Mouse (Mus musculus) MEL (cell line): ENCODE measurements at regions not wholly inside any gene's neighbourhood (a gene's known extent, or its start where the extent isn't known, plus 50 kb on each side); places are given as distances from the start of the nearest gene placed in this dataset.

ENCODE experiments used
- CTCF ChIP-seq, 3 experiments: IDR thresholded peaks in 2 of 3; conservative IDR thresholded peaks in 1 of 3; 2 replicates each; pipeline ENCODE4 v1.5.1; 2011 to 2012; ENCODE audit warnings: low read length in 3 of 3, low read depth in 2 of 3, mild to moderate bottlenecking in 2 of 3, improper control_type of control experiment in 1 of 3, inconsistent platforms in 1 of 3, mixed read lengths in 1 of 3, moderate library complexity in 1 of 3; ENCODE audit not compliant: control insufficient read depth in 1 of 3, insufficient read depth in 1 of 3, poor library complexity in 1 of 3, severe bottlenecking in 1 of 3
- EP300 ChIP-seq, 2 experiments: IDR thresholded peaks; 2 replicates each; pipeline ENCODE4 v1.6.1; 2011; ENCODE audit warnings: improper control_type of control experiment in 2 of 2, low read length in 2 of 2, low read depth in 1 of 2, mild to moderate bottlenecking in 1 of 2
- MAX ChIP-seq: IDR thresholded peaks from 2 replicates; pipeline ENCODE4 v1.6.1; 2011; ENCODE audit warnings: low read length, improper control_type of control experiment
- POLR2A ChIP-seq, 2 experiments: IDR thresholded peaks; 2 replicates each; pipeline ENCODE4 v1.6.1; 2011 to 2012; ENCODE audit warnings: low read length in 2 of 2, mild to moderate bottlenecking in 2 of 2, control low read depth in 1 of 2, improper control_type of control experiment in 1 of 2, low read depth in 1 of 2, moderate library complexity in 1 of 2; ENCODE audit not compliant: control insufficient read depth in 1 of 2, insufficient read depth in 1 of 2, poor library complexity in 1 of 2
- RAD21 ChIP-seq: IDR thresholded peaks from 2 replicates; pipeline ENCODE4 v1.6.1; 2011; ENCODE audit warnings: mild to moderate bottlenecking, low read depth, low read length, improper control_type of control experiment

DNA sequence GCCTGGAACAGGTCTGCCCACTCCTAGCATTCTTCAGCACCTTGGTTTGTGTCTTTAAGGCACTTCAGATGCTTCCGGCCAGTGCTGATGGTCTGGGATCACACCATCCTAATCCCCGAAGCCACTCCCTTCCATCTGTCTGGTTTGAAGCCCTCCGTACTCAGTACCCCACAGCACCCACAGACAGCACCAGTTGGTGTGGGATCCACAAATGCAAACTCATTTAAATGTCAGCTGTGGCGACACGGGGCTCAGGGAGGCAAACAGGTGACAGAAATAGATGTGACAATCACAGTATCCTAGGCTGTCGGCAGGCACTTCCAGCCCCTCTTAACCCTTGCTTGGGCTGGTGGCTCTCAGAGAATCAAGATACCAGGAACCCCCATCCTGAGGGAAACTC lies 74.7 kb downstream of the Lsm3 start:
- TF ChIP-seq EP300 (IDR thresholded peaks at IDR 0.05; ENCODE audit: low read depth in 1 of 2, low read length in 2 of 2), result no peak
- no peak for TF ChIP-seq POLR2A (IDR thresholded peaks at IDR 0.05; ENCODE audit: control insufficient read depth in 1 of 2, insufficient read depth in 1 of 2, low read depth in 1 of 2, low read length in 2 of 2, poor library complexity in 1 of 2)
- no peak for TF ChIP-seq CTCF (IDR thresholded peaks at IDR 0.05 in 2 of 3, conservative IDR thresholded peaks at IDR 0.05 in 1 of 3; ENCODE audit: control insufficient read depth in 1 of 3, insufficient read depth in 1 of 3, low read depth in 2 of 3, low read length in 3 of 3, poor library complexity in 1 of 3, severe bottlenecking in 1 of 3)
- TF ChIP-seq MAX, result no peak
- no peak for TF ChIP-seq RAD21
